Mouse (Mus musculus): ENCODE measurements around the gene Zcchc9. TPM values are rescaled to one million over a fixed set of nuclear protein-coding genes. Genes with fewer than 3 reads are reported as not detected.
"Not testable (repeated sequence)": the region's sequence is repeated elsewhere in the genome, so short reads cannot be mapped to it uniquely, and the experiment has no call there.

Gene Zcchc9
- polyA plus RNA-seq, 1 experiment, result 16.2 TPM

DNA sequence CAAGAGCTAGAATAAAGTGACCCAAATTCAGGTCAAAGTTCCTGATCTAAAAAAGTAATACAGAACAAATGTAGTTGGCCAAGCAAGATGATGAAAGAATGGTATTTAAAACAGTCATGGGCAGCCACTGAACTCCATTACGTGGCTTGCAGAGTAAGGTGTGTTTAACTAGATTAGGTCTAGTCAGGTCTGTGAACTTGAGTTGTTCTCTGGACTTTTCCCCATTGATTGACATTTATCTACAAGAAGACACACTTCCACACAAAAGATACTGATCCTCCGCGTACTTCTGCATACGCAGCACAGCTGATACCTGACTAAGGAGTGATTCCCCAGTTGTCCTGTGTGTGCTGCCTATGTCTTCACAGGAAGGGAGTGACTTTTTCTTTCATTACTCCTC lies 41.9 kb downstream of the Zcchc9 start:
- no peak overlapping the region for H3K27ac ChIP-seq (ENCODE audit: insufficient read depth, low read length)
- no peaks in the 10 kb centered on the region for H3K4me1 ChIP-seq (ENCODE audit: control insufficient read depth, insufficient read depth, low read length)
- TF ChIP-seq CTCF (IDR thresholded peaks at IDR 0.05; ENCODE audit: extremely low read depth, insufficient read depth, low read length) (no peak), POLR2A (IDR thresholded peaks at IDR 0.05; ENCODE audit: extremely low read depth, insufficient read depth, low read length) (no peak)
- no peak overlapping the region for H3K4me3 ChIP-seq (ENCODE audit: insufficient read depth, low read length)

- H3K4me3 ChIP-seq (ENCODE audit: insufficient read depth, low read length); H3K4me1 ChIP-seq (ENCODE audit: control insufficient read depth, insufficient read depth, low read length); H3K27ac ChIP-seq (ENCODE audit: insufficient read depth, low read length): not testable (repeated sequence)
These were observed 43.9 kb downstream of the Zcchc9 start for GRCm38 (mm10) chr13:91763654-91764053.

- Histone ChIP-seq H3K4me3 (ENCODE audit: insufficient read depth, low read length) (no peak overlapping the region), H3K27ac (ENCODE audit: insufficient read depth, low read length) (no peak overlapping the region), H3K4me1 (ENCODE audit: control insufficient read depth, insufficient read depth, low read length) (no peaks in the 10 kb centered on the region)
- TF ChIP-seq CTCF (IDR thresholded peaks at IDR 0.05; ENCODE audit: extremely low read depth, insufficient read depth, low read length), result no peak
- TF ChIP-seq POLR2A (IDR thresholded peaks at IDR 0.05; ENCODE audit: extremely low read depth, insufficient read depth, low read length), result no peak
These were observed 45.7 kb downstream of the Zcchc9 start for GRCm38 (mm10) chr13:91761654-91762445.

GRCm38 (mm10) chr13:91760302-91761050 lies 47.0 kb downstream of the Zcchc9 start:
- TF ChIP-seq CTCF (IDR thresholded peaks at IDR 0.05; ENCODE audit: extremely low read depth, insufficient read depth, low read length) (no peak), POLR2A (IDR thresholded peaks at IDR 0.05; ENCODE audit: extremely low read depth, insufficient read depth, low read length) (no peak)
- H3K27ac ChIP-seq (ENCODE audit: insufficient read depth, low read length), result no peak overlapping the region
- no peak overlapping the region for H3K4me3 ChIP-seq (ENCODE audit: insufficient read depth, low read length)

DNA sequence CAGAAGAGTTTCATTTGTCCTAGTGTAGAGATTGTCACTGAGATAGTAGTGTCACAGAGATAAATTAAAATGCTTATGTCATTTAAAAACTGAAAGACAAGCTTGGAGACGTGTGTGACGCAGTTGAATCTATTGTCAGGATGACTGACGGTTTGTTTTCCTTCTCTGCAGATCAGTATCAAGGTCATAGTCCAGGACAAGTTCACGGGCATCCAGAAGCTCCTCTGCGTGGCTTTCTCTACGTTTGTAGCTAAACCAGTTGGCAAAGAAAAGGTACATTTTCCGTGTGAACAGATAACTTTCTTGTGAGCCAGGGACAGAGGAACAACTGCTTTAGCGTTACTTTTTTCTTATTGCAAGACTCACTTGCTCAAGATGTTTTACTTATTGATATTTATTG lies 47.7 kb downstream of the Zcchc9 start:
- no peak overlapping the region for H3K4me3 ChIP-seq (ENCODE audit: insufficient read depth, low read length)
- no peak overlapping the region for H3K27ac ChIP-seq (ENCODE audit: insufficient read depth, low read length)
- no peaks in the 10 kb centered on the region for H3K4me1 ChIP-seq (ENCODE audit: control insufficient read depth, insufficient read depth, low read length)
- TF ChIP-seq CTCF (IDR thresholded peaks at IDR 0.05; ENCODE audit: extremely low read depth, insufficient read depth, low read length), result no peak
- no peak for TF ChIP-seq POLR2A (IDR thresholded peaks at IDR 0.05; ENCODE audit: extremely low read depth, insufficient read depth, low read length)

More at GRCm38 (mm10) chr13:91760302-91761050, 47.0 kb downstream of the Zcchc9 start:
- H3K4me1 ChIP-seq (ENCODE audit: control insufficient read depth, insufficient read depth, low read length), result no peaks in the 10 kb centered on the region

DNA sequence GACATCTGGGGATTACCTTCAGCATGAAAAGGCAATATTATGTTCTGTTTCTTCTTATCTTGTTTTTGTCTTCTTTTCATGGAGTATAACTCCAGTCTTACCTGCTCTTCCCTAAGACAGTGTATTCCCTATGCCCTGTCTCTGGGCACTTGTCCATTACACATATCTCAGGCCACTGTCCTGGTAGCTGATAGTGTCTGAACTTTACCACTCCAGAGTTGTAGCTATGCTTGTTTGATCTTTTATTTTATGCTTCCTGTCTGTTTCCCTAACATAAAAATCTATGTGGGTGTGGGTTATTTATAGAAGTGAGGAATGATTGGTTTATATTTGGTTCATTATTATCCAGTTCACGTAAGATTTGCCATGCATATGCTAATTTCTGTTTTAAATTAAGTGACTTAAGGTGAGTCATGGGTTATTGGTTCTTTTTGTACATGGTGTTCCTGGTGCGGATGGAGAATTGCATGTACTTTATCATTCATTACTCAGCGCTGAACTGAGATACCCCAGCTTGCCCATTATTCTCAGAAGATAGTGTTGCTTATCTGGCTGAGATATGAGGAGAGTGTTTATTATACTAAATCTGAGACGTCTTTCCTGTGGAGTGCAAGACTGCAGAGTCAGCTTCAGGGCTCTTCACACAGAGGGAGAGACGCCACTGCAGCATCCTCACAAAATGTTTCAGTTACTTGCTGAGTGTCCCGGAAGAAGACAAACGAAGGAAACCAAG lies 49.0 kb downstream of the Zcchc9 start:
- TF ChIP-seq POLR2A (IDR thresholded peaks at IDR 0.05; ENCODE audit: extremely low read depth, insufficient read depth, low read length), result no peak
- no peak for TF ChIP-seq CTCF (IDR thresholded peaks at IDR 0.05; ENCODE audit: extremely low read depth, insufficient read depth, low read length)
- H3K4me3 ChIP-seq (ENCODE audit: insufficient read depth, low read length), result no peak overlapping the region
- no peaks in the 10 kb centered on the region for H3K4me1 ChIP-seq (ENCODE audit: control insufficient read depth, insufficient read depth, low read length)
- no peak overlapping the region for H3K27ac ChIP-seq (ENCODE audit: insufficient read depth, low read length)

DNA sequence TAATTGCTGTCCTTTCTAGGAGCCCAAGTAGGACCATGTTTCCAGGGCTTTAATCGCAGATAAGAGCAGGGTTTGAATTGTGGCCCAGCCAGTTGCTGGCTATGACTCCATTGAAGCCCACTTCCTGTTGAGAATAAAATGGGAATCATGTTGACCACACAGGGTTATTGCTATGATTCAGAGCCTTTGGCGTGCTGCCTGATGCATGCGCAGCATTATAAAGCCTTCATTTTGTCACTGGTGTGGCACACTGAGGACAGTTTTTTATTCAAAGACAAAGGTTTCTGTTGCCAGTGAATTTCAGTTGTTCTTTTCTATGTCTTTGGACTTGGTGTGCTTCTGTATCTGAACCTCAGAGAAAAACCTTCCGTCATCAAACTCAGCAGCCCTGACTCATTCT lies 51.3 kb downstream of the Zcchc9 start:
- H3K27ac ChIP-seq (ENCODE audit: insufficient read depth, low read length), result no peak overlapping the region
- TF ChIP-seq CTCF (IDR thresholded peaks at IDR 0.05; ENCODE audit: extremely low read depth, insufficient read depth, low read length) (no peak), POLR2A (IDR thresholded peaks at IDR 0.05; ENCODE audit: extremely low read depth, insufficient read depth, low read length) (no peak)
- H3K4me1 ChIP-seq (ENCODE audit: control insufficient read depth, insufficient read depth, low read length), result no peaks in the 10 kb centered on the region
- H3K4me3 ChIP-seq (ENCODE audit: insufficient read depth, low read length), result no peak overlapping the region

- no peak for TF ChIP-seq POLR2A (IDR thresholded peaks at IDR 0.05; ENCODE audit: extremely low read depth, insufficient read depth, low read length)
- no peak for TF ChIP-seq CTCF (IDR thresholded peaks at IDR 0.05; ENCODE audit: extremely low read depth, insufficient read depth, low read length)
- Histone ChIP-seq H3K4me3 (ENCODE audit: insufficient read depth, low read length) (no peak overlapping the region), H3K27ac (ENCODE audit: insufficient read depth, low read length) (no peak overlapping the region), H3K4me1 (ENCODE audit: control insufficient read depth, insufficient read depth, low read length) (no peaks in the 10 kb centered on the region)
These were observed 52.7 kb downstream of the Zcchc9 start for GRCm38 (mm10) chr13:91754762-91755161.

GRCm38 (mm10) chr13:91753724-91754123 lies 53.8 kb downstream of the Zcchc9 start:
- Histone ChIP-seq H3K27ac (ENCODE audit: insufficient read depth, low read length) (no peak overlapping the region), H3K4me3 (ENCODE audit: insufficient read depth, low read length) (no peak overlapping the region), H3K4me1 (ENCODE audit: control insufficient read depth, insufficient read depth, low read length) (no peaks in the 10 kb centered on the region)
- TF ChIP-seq POLR2A (IDR thresholded peaks at IDR 0.05; ENCODE audit: extremely low read depth, insufficient read depth, low read length) (no peak), CTCF (IDR thresholded peaks at IDR 0.05; ENCODE audit: extremely low read depth, insufficient read depth, low read length) (no peak)
